Mouse (Mus musculus): ENCODE data around the gene Wwtr1.

DNA sequence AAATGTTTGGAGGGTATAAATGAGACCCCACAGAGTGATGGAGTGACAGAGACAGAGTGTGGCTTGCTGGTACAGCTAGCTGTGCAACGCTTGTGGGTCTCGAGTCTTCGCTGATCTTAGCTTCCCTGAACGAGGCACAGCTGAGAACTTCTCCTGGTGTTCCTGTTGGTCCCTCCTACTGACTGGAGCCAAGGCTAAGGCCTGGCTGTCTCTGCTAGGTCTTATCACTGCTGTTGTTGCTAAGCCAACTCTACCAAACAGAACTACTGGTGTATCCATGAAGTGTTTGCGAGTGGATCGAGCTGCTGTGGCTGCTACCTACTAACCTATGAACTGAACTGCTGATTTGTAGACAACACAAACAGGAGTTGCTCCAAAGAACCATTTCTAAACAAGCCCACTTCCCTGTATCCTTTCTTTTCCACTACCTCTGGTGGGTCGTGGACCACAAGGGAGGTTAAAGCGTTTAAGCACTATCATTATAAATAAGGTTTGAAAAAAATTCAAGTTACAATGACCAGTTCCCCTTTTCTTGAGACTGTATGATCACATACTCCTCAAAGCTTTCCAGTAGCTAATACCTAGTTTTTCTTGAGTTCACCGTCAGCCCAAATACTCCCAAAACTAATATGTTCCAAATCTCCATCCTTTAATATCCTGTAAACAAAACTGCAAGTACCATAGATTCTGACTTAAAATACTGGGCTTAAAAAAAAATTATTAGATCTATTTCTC is 42.6 kb downstream of the Wwtr1 start:
- TF ChIP-seq GATA1 (IDR thresholded peaks at IDR 0.05; ENCODE audit: low read length): no peak
- no peak for TF ChIP-seq TAL1 (IDR thresholded peaks at IDR 0.05; ENCODE audit: low read length)

Measured in erythroblast, embryonic 14.5 days (primary cell).